Mouse (Mus musculus) liver, postnatal 0 days (tissue): Measurements from ENCODE around the gene Cnih4. TPM values are rescaled to one million over a fixed set of nuclear protein-coding genes. Genes with fewer than 3 reads are reported as not detected.

Experiments used
- ATAC-seq: fragments of 200-750 bp; cut with Nextera tagmentation; 2 replicates; pipeline ENCODE4 v1.8.0; 2017; ENCODE audit warnings: mild to moderate bottlenecking, moderate library complexity
- DNase-seq: peaks from one replicate; pipeline ENCODE4 v3.0.0-alpha.2; 2016
- H3K27ac ChIP-seq: fragments of 300-500 bp; sonication (generic); 2 replicates; pipeline ENCODE4 v1.5.1; 2014; ENCODE audit warnings: antibody characterized with exemption, moderate library complexity, mild to moderate bottlenecking, low read depth
- H3K27me3 ChIP-seq: fragments of 300-500 bp; sonication (generic); 2 replicates; pipeline ENCODE4 v1.6.1; 2014; ENCODE audit warnings: low read length, control low read depth, mixed read lengths; ENCODE audit not compliant: insufficient read depth
- H3K36me3 ChIP-seq: fragments of 300-500 bp; sonication (generic); replicated peaks from 2 replicates; pipeline ENCODE4 v1.6.1; 2014; ENCODE audit warnings: mild to moderate bottlenecking, control low read depth, low read length, moderate library complexity, mixed read lengths; ENCODE audit not compliant: insufficient read depth
- H3K4me1 ChIP-seq: fragments of 300-500 bp; sonication (generic); 2 replicates; pipeline ENCODE4 v1.6.1; 2014; ENCODE audit warnings: antibody characterized with exemption, mild to moderate bottlenecking, control low read depth; ENCODE audit not compliant: insufficient read depth
- H3K4me2 ChIP-seq: fragments of 300-500 bp; sonication (generic); 2 replicates; pipeline ENCODE4 v1.6.1; 2014; ENCODE audit warnings: low read depth, mild to moderate bottlenecking, low read length, moderate library complexity, mixed read lengths
- H3K4me3 ChIP-seq: fragments of 300-500 bp; sonication (generic); 2 replicates; pipeline ENCODE4 v1.5.1; 2014; ENCODE audit warnings: low read depth, low read length
- H3K9ac ChIP-seq: fragments of 300-500 bp; sonication (generic); replicated peaks from 2 replicates; pipeline ENCODE4 v1.6.1; 2014; ENCODE audit warnings: mild to moderate bottlenecking, moderate library complexity
- H3K9me3 ChIP-seq: fragments of 300-500 bp; sonication (generic); 2 replicates; pipeline ENCODE4 v1.6.1; 2016; ENCODE audit warnings: mild to moderate bottlenecking, control low read depth, low read length, mixed read lengths
- CTCF ChIP-seq: sonication (generic); IDR thresholded peaks from 2 replicates; pipeline ENCODE4 v1.5.1; 2016; ENCODE audit warnings: antibody characterized with exemption, low read depth
- EP300 ChIP-seq: IDR thresholded peaks from 2 replicates; pipeline ENCODE4 v1.6.1; 2016; ENCODE audit warnings: antibody characterized with exemption, low read depth, mild to moderate bottlenecking
- WGBS: fragments of 180-500 bp; shearing (Covaris S2); extraction: QIAGEN DNeasy Blood & Tissue Kit; methylation state at CpG from one replicate; pipeline ENCODE4 v1.1.7; 2014; ENCODE audit not compliant: insufficient replicate concordance; 5-methylcytosine and 5-hydroxymethylcytosine counted together
- polyA plus RNA-seq: library from polyadenylated mRNA; unstranded; fragments of >200 nt; fragmentation: Nextera tagmentation; extraction: Ambion mirVana; gene quantifications from 2 replicates; pipeline ENCODE4 v1.2.1, GENCODE M21; 2015

Cnih4 gene
- 35.4 and 40.0 TPM in 2 replicates for polyA plus RNA-seq

DNA sequence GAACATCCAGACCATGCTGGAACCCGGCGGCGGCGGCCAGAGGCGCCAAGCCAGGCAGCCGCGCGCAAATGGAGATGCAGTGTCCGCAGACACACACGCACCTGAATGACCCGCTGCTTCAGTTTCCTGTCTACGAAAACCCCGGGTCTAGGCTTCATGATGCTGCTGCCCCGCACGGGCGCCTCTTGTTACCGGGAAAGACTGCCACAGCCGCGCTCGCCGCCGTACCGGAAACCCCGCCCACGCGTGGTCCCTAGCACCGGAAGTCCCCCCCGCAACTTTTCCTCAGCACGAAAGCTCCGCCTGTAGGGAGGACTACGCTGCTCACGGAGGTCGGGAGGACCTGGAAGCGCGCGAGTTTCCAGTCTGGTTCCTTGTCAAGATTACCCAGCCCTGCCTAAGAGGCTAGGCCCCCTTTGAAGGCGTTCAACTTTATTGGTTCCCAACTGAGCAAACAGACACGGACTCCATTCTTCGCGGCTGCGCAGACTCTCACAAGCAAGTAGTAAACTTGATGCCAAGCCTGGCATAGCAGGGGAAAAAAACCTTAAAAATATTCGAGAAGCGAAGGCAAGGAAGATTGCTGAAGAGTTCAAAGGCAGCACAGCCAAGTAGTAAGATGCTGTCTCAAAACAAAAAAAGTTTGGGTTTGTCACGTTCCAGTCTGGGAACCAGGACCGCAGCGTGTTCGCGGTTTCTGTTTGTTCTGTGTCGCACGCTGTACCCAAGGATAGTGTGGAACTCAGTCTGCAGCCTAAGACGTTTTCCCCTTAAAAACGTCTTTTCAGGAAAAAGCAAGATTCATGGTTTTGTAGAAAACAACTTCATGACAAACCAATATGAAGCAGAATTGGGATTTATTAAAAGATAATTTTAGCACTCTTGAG lies at the start of gene Cnih4, which contains the start of gene Nvl:
Gene Cnih4 (plus strand): TSS at position 744 of the 887 bp plus-strand sequence.
Gene Nvl (minus strand): TSS at position 255 of the 887 bp plus-strand sequence.
- H3K4me2 ChIP-seq, result peak within 1 kb of the TSS; percentile 75
- TF ChIP-seq CTCF, result 0 out of 2 replicates have a peak, but pooled peaks have one; percentile 4
- 0 out of 2 replicates have a peak, but pooled peaks have one; percentile 58 for TF ChIP-seq EP300
- H3K4me1 ChIP-seq, result peaks cover 22% of the 10 kb centered on the region
- ATAC-seq (peak; percentile 97), DNase-seq (peak; percentile 95)
- H3K36me3 ChIP-seq, result peaks cover 7% of the 10 kb centered on the region; the same call in 1 of the 2 replicates
- WGBS, result under 1% methylated on average over 52 of the region's 52 CpGs
- no peaks in the 10 kb centered on the region for H3K9me3 ChIP-seq
- H3K27ac ChIP-seq, result peak within 1 kb of the TSS; percentile 90
- H3K9ac ChIP-seq, result peak within 1 kb of the TSS; percentile 73
- H3K27me3 ChIP-seq, result no peaks in the 10 kb centered on the region
- H3K4me3 ChIP-seq, result peak within 1 kb of the TSS; percentile 71

- H3K4me3 ChIP-seq, result no peak overlapping the region
- WGBS, result 88% methylated on average over 4 of the region's 4 CpGs
- TF ChIP-seq EP300, result no peak
- TF ChIP-seq CTCF, result no peak
- peaks cover 45% of the 10 kb centered on the region for H3K36me3 ChIP-seq
- H3K4me1 ChIP-seq, result no peaks in the 10 kb centered on the region
- ATAC-seq, result no peak
- no peak for DNase-seq
- no peaks in the 10 kb centered on the region for H3K27me3 ChIP-seq
- no peak overlapping the region for H3K9ac ChIP-seq
- no peak overlapping the region for H3K4me2 ChIP-seq
- H3K9me3 ChIP-seq, result no peaks in the 10 kb centered on the region
- H3K27ac ChIP-seq, result no peak overlapping the region
These were observed 27.4 kb upstream of the Cnih4 start for GRCm38 (mm10) chr1:181117112-181117511.

DNA sequence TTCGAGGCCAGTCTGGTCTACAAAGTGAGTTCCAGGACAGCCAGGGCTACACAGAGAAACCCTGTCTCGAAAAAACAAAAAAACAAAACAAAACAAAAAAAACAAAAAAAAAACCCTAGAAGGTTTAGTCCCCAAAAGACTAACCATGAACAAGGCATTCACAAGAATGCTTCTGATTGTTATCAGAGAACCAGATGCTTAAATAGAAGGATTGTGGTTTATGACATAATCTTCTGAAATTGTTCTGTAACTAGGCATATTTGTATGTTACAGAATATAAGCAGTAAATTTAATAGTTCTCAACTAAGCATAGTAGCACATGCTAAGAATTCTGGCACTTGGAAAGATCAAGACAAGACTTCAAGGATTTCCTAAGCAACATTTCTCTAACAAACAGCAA lies 20.3 kb upstream of the Cnih4 start:
- peaks cover 60% of the 10 kb centered on the region for H3K36me3 ChIP-seq

GRCm38 (mm10) chr1:181125916-181126315 lies 18.6 kb upstream of the Cnih4 start:
- TF ChIP-seq CTCF, result no peak
- no peak for TF ChIP-seq EP300
- WGBS, result 94% methylated on average over 3 of the region's 3 CpGs
- no peak for ATAC-seq

More for the DNA sequence above, 20.3 kb upstream of the Cnih4 start:
- no peaks in the 10 kb centered on the region for H3K27me3 ChIP-seq
- WGBS, result 83% methylated on average over 2 of the region's 2 CpGs
- H3K27ac ChIP-seq, result no peak overlapping the region
- H3K4me2 ChIP-seq, result no peak overlapping the region
- H3K4me1 ChIP-seq, result no peaks in the 10 kb centered on the region
- no peak for DNase-seq
- TF ChIP-seq EP300 (no peak), CTCF (no peak)
- ATAC-seq, result no peak
- no peak overlapping the region for H3K9ac ChIP-seq
- no peaks in the 10 kb centered on the region for H3K9me3 ChIP-seq
- H3K4me3 ChIP-seq, result no peak overlapping the region

DNA sequence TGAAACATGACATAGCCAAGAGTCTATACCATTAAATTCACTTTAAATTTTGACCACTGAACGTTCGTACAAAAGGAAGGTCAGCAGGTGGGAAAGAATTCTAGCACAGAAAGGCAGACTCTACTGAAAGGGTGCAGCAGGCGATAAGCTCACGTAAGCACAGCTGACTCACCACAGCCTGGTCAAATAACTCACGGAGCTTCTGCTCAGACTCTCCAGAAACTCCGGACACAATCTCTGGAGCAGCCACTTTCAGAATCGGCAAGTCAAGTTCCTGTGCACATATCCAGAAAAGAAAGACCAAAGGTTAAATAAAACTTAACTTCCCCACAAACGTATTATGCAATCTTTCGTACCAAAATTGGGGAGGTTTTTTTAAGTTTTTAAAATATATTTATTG lies 17.7 kb upstream of the Cnih4 start:
- no peak for TF ChIP-seq CTCF
- no peak for TF ChIP-seq EP300
- no peak for DNase-seq
- no peaks in the 10 kb centered on the region for H3K27me3 ChIP-seq
- H3K4me3 ChIP-seq, result no peak overlapping the region
- H3K36me3 ChIP-seq, result peaks cover 67% of the 10 kb centered on the region
- H3K9me3 ChIP-seq, result no peaks in the 10 kb centered on the region
- no peak for ATAC-seq
- H3K4me1 ChIP-seq, result no peaks in the 10 kb centered on the region
- no peak overlapping the region for H3K4me2 ChIP-seq
- H3K9ac ChIP-seq, result no peak overlapping the region
- peak overlapping the region; percentile 29; the same call in 1 of the 2 replicates for H3K27ac ChIP-seq
- 65% methylated on average over 9 of the region's 9 CpGs for WGBS

More at GRCm38 (mm10) chr1:181125916-181126315, 18.6 kb upstream of the Cnih4 start:
- DNase-seq, result no peak
- no peaks in the 10 kb centered on the region for H3K27me3 ChIP-seq
- no peaks in the 10 kb centered on the region for H3K4me1 ChIP-seq
- H3K4me2 ChIP-seq, result no peak overlapping the region
- no peak overlapping the region for H3K27ac ChIP-seq
- no peak overlapping the region for H3K4me3 ChIP-seq
- H3K9ac ChIP-seq, result no peak overlapping the region
- H3K36me3 ChIP-seq, result peaks cover 69% of the 10 kb centered on the region
- H3K9me3 ChIP-seq, result no peaks in the 10 kb centered on the region

- H3K4me1 ChIP-seq, result no peaks in the 10 kb centered on the region
- ATAC-seq (no peak), DNase-seq (no peak)
- WGBS, result 87% methylated on average over 6 of the region's 6 CpGs
- no peak for TF ChIP-seq CTCF
- no peak for TF ChIP-seq EP300
- H3K9me3 ChIP-seq, result no peaks in the 10 kb centered on the region
- H3K36me3 ChIP-seq, result peaks cover 66% of the 10 kb centered on the region
- H3K9ac ChIP-seq, result no peak overlapping the region
- no peak overlapping the region for H3K27ac ChIP-seq
- no peaks in the 10 kb centered on the region for H3K27me3 ChIP-seq
- no peak overlapping the region for H3K4me3 ChIP-seq
- no peak overlapping the region for H3K4me2 ChIP-seq
These were observed 12.6 kb upstream of the Cnih4 start for GRCm38 (mm10) chr1:181131915-181132314.
